Mouse (Mus musculus) kidney, embryonic 14.5 days (tissue): Measurements from ENCODE around the gene Rdh1. TPM values are rescaled to one million over a fixed set of nuclear protein-coding genes. Genes with fewer than 3 reads are reported as not detected.

Source experiments
- ATAC-seq: fragments of 200-750 bp; cut with Nextera tagmentation; 2 replicates; pipeline ENCODE4 v1.8.0; 2017; ENCODE audit warnings: moderate number of reproducible peaks, mild to moderate bottlenecking, moderate TSS enrichment, moderate library complexity; ENCODE audit not compliant: low FRiP score, low TSS enrichment
- H3K27ac ChIP-seq: fragments of 300-500 bp; sonication (generic); 2 replicates; pipeline ENCODE4 v1.5.1; 2014; ENCODE audit warnings: low read depth, mild to moderate bottlenecking, low read length, moderate library complexity, mixed read lengths
- H3K27me3 ChIP-seq: fragments of 300-500 bp; sonication (generic); 2 replicates; pipeline ENCODE4 v1.6.1; 2014; ENCODE audit warnings: mild to moderate bottlenecking, low read length; ENCODE audit not compliant: control insufficient read depth, insufficient read depth
- H3K36me3 ChIP-seq: fragments of 300-500 bp; sonication (generic); 2 replicates; pipeline ENCODE4 v1.6.1; 2014; ENCODE audit warnings: low read length, mixed read lengths; ENCODE audit not compliant: control insufficient read depth, insufficient read depth
- H3K4me1 ChIP-seq: fragments of 300-500 bp; sonication (generic); 2 replicates; pipeline ENCODE4 v1.6.1; 2014; ENCODE audit warnings: low read length, mixed read lengths; ENCODE audit not compliant: control insufficient read depth, insufficient read depth
- H3K4me2 ChIP-seq: fragments of 300-500 bp; sonication (generic); replicated peaks from 2 replicates; pipeline ENCODE4 v1.6.1; 2014; ENCODE audit warnings: low read depth, mild to moderate bottlenecking, low read length
- H3K4me3 ChIP-seq: fragments of 300-500 bp; sonication (generic); 2 replicates; pipeline ENCODE4 v1.5.1; 2014; ENCODE audit warnings: mild to moderate bottlenecking, low read length
- H3K9ac ChIP-seq: fragments of 300-500 bp; sonication (generic); 2 replicates; pipeline ENCODE4 v1.6.1; 2014; ENCODE audit warnings: low read depth, mild to moderate bottlenecking, low read length, moderate library complexity
- H3K9me3 ChIP-seq: fragments of 300-500 bp; sonication (generic); 2 replicates; pipeline ENCODE4 v1.6.1; 2016; ENCODE audit warnings: low read length; ENCODE audit not compliant: control insufficient read depth
- WGBS: fragments of 180-500 bp; shearing (Covaris S2); extraction: QIAGEN DNeasy Blood & Tissue Kit; methylation state at CpG from one replicate; pipeline ENCODE4 v1.1.7; 2014; 5-methylcytosine and 5-hydroxymethylcytosine counted together
- polyA plus RNA-seq: library from polyadenylated mRNA; unstranded; fragments of >200 nt; fragmentation: Nextera tagmentation; extraction: Ambion mirVana; gene quantifications from 2 replicates; pipeline ENCODE4 v1.2.1, GENCODE M21; 2014

Rdh1 gene
- 0.05 and 0.07 TPM in 2 replicates for polyA plus RNA-seq

- Histone ChIP-seq H3K36me3 (no peaks in the 10 kb centered on the region), H3K27ac (no peak within 1 kb of the TSS), H3K4me1 (0 out of 2 replicates have a peak, but pooled peaks cover 2% of the 10 kb centered on the region), H3K9me3 (peaks cover 3% of the 10 kb centered on the region; the same call in 1 of the 2 replicates), H3K4me3 (no peak within 1 kb of the TSS), H3K9ac (no peak within 1 kb of the TSS), H3K27me3 (no peaks in the 10 kb centered on the region), H3K4me2 (no peak within 1 kb of the TSS)
- 58% methylated on average over 9 of the region's 9 CpGs for WGBS
- ATAC-seq, result no peak
Observed at GRCm38 (mm10) chr10:127759181-127760110, at the start of gene Rdh1, which contains the start of gene Rdh16f1. Gene Rdh1 (plus strand): TSS chr10:127759721. Gene Rdh16f1 (plus strand): TSS chr10:127759787.

GRCm38 (mm10) chr10:127710331-127710730, 49.2 kb upstream of the Rdh1 start:
- H3K4me3 ChIP-seq, result no peak overlapping the region
- H3K9ac ChIP-seq, result no peak overlapping the region
- ATAC-seq, result no peak; the same call in 1 of the 2 replicates
- H3K36me3 ChIP-seq, result no peaks in the 10 kb centered on the region
- no peaks in the 10 kb centered on the region for H3K9me3 ChIP-seq
- peaks cover 2% of the 10 kb centered on the region; the same call in 1 of the 2 replicates for H3K4me1 ChIP-seq
- H3K27ac ChIP-seq, result no peak overlapping the region
- H3K4me2 ChIP-seq, result no peak overlapping the region
- WGBS, result 46% methylated on average over 13 of the region's 13 CpGs
- H3K27me3 ChIP-seq, result no peaks in the 10 kb centered on the region

GRCm38 (mm10) chr10:127712736-127713135, 46.8 kb upstream of the Rdh1 start:
- Histone ChIP-seq H3K36me3 (no peaks in the 10 kb centered on the region), H3K27ac (no peak overlapping the region)
- no peak for ATAC-seq

GRCm38 (mm10) chr10:127721671-127722418, 37.7 kb upstream of the Rdh1 start:
- peaks cover 22% of the 10 kb centered on the region for H3K4me1 ChIP-seq
- H3K9me3 ChIP-seq, result no peaks in the 10 kb centered on the region
- peaks cover 6% of the 10 kb centered on the region; the same call in 1 of the 2 replicates for H3K27me3 ChIP-seq
- peak overlapping the region; percentile 12; the same call in 1 of the 2 replicates for H3K4me3 ChIP-seq
- H3K4me2 ChIP-seq, result peak overlapping the region; percentile 35
- no peaks in the 10 kb centered on the region for H3K36me3 ChIP-seq
- WGBS, result 4% methylated on average over 20 of the region's 20 CpGs
- peak overlapping the region; percentile 71 for H3K27ac ChIP-seq
- peak; percentile 61 for ATAC-seq
- peak overlapping the region; percentile 34; the same call in 1 of the 2 replicates for H3K9ac ChIP-seq

More at GRCm38 (mm10) chr10:127712736-127713135, 46.8 kb upstream of the Rdh1 start:
- peaks cover 6% of the 10 kb centered on the region for H3K4me1 ChIP-seq
- H3K9me3 ChIP-seq, result no peaks in the 10 kb centered on the region
- no peak overlapping the region for H3K4me3 ChIP-seq
- WGBS, result 90% methylated on average over 6 of the region's 6 CpGs
- no peaks in the 10 kb centered on the region for H3K27me3 ChIP-seq
- H3K4me2 ChIP-seq, result no peak overlapping the region
- no peak overlapping the region for H3K9ac ChIP-seq

GRCm38 (mm10) chr10:127724178-127724577, 35.3 kb upstream of the Rdh1 start, which contains the start of gene Tac2:
Gene Tac2 (plus strand): TSS chr10:127724478.
- no peak for ATAC-seq
- Histone ChIP-seq H3K36me3 (no peaks in the 10 kb centered on the region), H3K4me3 (no peak within 1 kb of the TSS), H3K4me1 (peaks cover 18% of the 10 kb centered on the region), H3K9ac (no peak within 1 kb of the TSS), H3K27me3 (peaks cover 6% of the 10 kb centered on the region; the same call in 1 of the 2 replicates), H3K4me2 (no peak within 1 kb of the TSS), H3K27ac (no peak within 1 kb of the TSS), H3K9me3 (no peaks in the 10 kb centered on the region)
- 86% methylated on average over 3 of the region's 3 CpGs for WGBS

- Histone ChIP-seq H3K4me3 (no peak overlapping the region), H3K27ac (no peak overlapping the region), H3K9ac (no peak overlapping the region), H3K4me2 (no peak overlapping the region), H3K27me3 (peaks cover 6% of the 10 kb centered on the region; the same call in 1 of the 2 replicates), H3K4me1 (peaks cover 18% of the 10 kb centered on the region), H3K36me3 (no peaks in the 10 kb centered on the region), H3K9me3 (no peaks in the 10 kb centered on the region)
- 80% methylated on average over 4 of the region's 4 CpGs for WGBS
- ATAC-seq, result no peak
Observed at GRCm38 (mm10) chr10:127725136-127725535, 34.4 kb upstream of the Rdh1 start.

- WGBS, result 80% methylated on average over 8 of the region's 8 CpGs
- Histone ChIP-seq H3K4me2 (no peak overlapping the region), H3K9ac (no peak overlapping the region), H3K9me3 (no peaks in the 10 kb centered on the region), H3K27ac (no peak overlapping the region), H3K4me3 (no peak overlapping the region), H3K36me3 (no peaks in the 10 kb centered on the region), H3K27me3 (no peaks in the 10 kb centered on the region), H3K4me1 (0 out of 2 replicates have a peak, but pooled peaks cover 4% of the 10 kb centered on the region)
- ATAC-seq, result no peak
Observed at GRCm38 (mm10) chr10:127728437-127728836, 31.1 kb upstream of the Rdh1 start.

- H3K4me3 ChIP-seq, result no peak overlapping the region
- 67% methylated on average over 11 of the region's 11 CpGs for WGBS
- no peaks in the 10 kb centered on the region for H3K36me3 ChIP-seq
- 0 out of 2 replicates have a peak, but pooled peaks cover 4% of the 10 kb centered on the region for H3K4me1 ChIP-seq
- H3K27ac ChIP-seq, result no peak overlapping the region
- ATAC-seq, result no peak
- no peak overlapping the region for H3K4me2 ChIP-seq
- H3K27me3 ChIP-seq, result no peaks in the 10 kb centered on the region
- no peaks in the 10 kb centered on the region for H3K9me3 ChIP-seq
- H3K9ac ChIP-seq, result no peak overlapping the region
Observed at GRCm38 (mm10) chr10:127730285-127730932, 29.1 kb upstream of the Rdh1 start.
